Mouse (Mus musculus) limb, embryonic 13.5 days (tissue): ENCODE results near the gene Ttll8. TPM values are rescaled to one million over a fixed set of nuclear protein-coding genes. Genes with fewer than 3 reads are reported as not detected.

Source experiments
- ATAC-seq: fragments of 200-750 bp; cut with Nextera tagmentation; 2 replicates; pipeline ENCODE4 v1.8.0; 2017; ENCODE audit warnings: low read depth, moderate number of reproducible peaks, moderate TSS enrichment; ENCODE audit not compliant: low FRiP score
- H3K27ac ChIP-seq: fragments of 300-500 bp; sonication (generic); 2 replicates; pipeline ENCODE4 v1.5.1; 2015; ENCODE audit warnings: inconsistent platforms, mild to moderate bottlenecking, moderate library complexity
- H3K27me3 ChIP-seq: fragments of 300-500 bp; sonication (generic); 2 replicates; pipeline ENCODE4 v1.6.1; 2015; ENCODE audit warnings: mild to moderate bottlenecking, inconsistent platforms
- H3K36me3 ChIP-seq: fragments of 300-500 bp; sonication (generic); 2 replicates; pipeline ENCODE4 v1.6.1; 2015; ENCODE audit warnings: inconsistent platforms, mild to moderate bottlenecking, moderate library complexity
- H3K4me1 ChIP-seq: fragments of 300-500 bp; sonication (generic); 2 replicates; pipeline ENCODE4 v1.6.1; 2015; ENCODE audit warnings: inconsistent platforms
- H3K4me2 ChIP-seq: fragments of 300-500 bp; sonication (generic); replicated peaks from 2 replicates; pipeline ENCODE4 v1.6.1; 2015; ENCODE audit warnings: inconsistent platforms, mild to moderate bottlenecking, moderate library complexity
- H3K4me3 ChIP-seq: fragments of 300-500 bp; sonication (generic); 2 replicates; pipeline ENCODE4 v1.5.1; 2015; ENCODE audit warnings: moderate library complexity, mild to moderate bottlenecking, inconsistent platforms
- H3K9ac ChIP-seq: fragments of 300-500 bp; sonication (generic); 2 replicates; pipeline ENCODE4 v1.6.1; 2015; ENCODE audit warnings: mild to moderate bottlenecking, inconsistent platforms
- H3K9me3 ChIP-seq: fragments of 300-500 bp; sonication (generic); 2 replicates; pipeline ENCODE4 v1.6.1; 2016; ENCODE audit warnings: inconsistent platforms
- WGBS: fragments of 180-500 bp; shearing (Covaris S2); methylation state at CpG from one replicate; pipeline ENCODE4 v1.1.7; 2015; 5-methylcytosine and 5-hydroxymethylcytosine counted together
- polyA plus RNA-seq: library from polyadenylated mRNA; unstranded; fragments of >200 nt; fragmentation: Nextera tagmentation; extraction: Ambion mirVana; gene quantifications from 2 replicates; pipeline ENCODE4 v1.2.1, GENCODE M21; 2015

The Ttll8 gene
- polyA plus RNA-seq, 1 experiment from 2014 or later, result not detected

DNA sequence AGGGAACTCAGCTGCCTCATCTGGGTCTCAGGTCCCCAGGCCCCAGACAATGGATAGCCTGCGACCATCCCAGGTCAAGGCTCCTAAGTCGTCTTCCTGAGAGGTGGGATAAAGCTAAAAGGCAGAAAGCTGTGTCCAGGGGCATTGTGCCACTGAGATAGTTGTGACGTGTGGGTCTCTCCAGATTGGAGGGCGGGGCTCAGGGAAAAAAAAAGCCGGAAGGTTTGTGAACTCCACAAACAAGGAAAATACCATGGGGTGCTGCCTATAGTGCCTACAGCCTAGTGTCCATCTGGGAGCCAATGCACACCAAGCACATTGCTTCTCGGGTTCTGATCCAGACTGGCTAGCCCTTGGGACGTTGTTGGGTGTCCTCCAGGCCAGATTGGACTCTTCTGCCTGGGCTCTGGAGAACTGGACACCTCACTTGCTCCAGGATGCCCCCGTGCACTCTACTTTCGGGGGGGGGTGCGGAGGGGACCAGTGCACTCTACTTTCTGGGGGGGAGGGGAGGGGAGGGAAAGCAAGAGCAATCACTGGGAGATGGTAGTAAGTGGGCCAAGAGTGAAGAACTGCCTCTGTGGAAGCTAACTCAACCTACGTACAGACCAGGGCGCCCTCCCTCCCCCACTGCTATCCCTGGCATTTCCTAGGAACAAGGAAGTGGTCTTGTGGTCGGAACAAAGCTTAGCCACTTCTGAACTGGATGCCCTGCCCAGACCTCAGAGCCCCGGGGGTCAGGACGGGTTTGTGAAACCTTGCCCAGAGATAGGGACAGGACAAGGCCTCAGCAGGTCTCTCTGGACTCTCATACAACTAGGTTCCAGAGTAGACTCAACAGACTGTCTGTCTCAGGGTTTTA, 99.0 kb downstream of the Ttll8 start:
- H3K4me1 ChIP-seq, result peaks cover 32% of the 10 kb centered on the region
- no peaks in the 10 kb centered on the region for H3K27me3 ChIP-seq
- H3K4me2 ChIP-seq, result no peak overlapping the region; the same call in 1 of the 2 replicates
- 76% methylated on average over 15 of the region's 15 CpGs for WGBS
- 0 out of 2 replicates have a peak overlapping the region, but pooled peaks have one; percentile 19 for H3K9ac ChIP-seq
- H3K4me3 ChIP-seq, result no peak overlapping the region
- no peaks in the 10 kb centered on the region for H3K9me3 ChIP-seq
- peak overlapping the region; percentile 69 for H3K27ac ChIP-seq
- ATAC-seq, result no peak
- H3K36me3 ChIP-seq, result no peaks in the 10 kb centered on the region

GRCm38 (mm10) chr15:88854119-88854968, 99.9 kb downstream of the Ttll8 start:
- H3K4me1 ChIP-seq, result peaks cover 38% of the 10 kb centered on the region
- H3K27me3 ChIP-seq, result no peaks in the 10 kb centered on the region
- peak overlapping the region; percentile 69 for H3K27ac ChIP-seq
- no peak overlapping the region for H3K4me3 ChIP-seq
- ATAC-seq, result 0 out of 2 replicates have a peak, but pooled peaks have one; percentile 41
- no peak overlapping the region for H3K9ac ChIP-seq
- no peak overlapping the region; the same call in 1 of the 2 replicates for H3K4me2 ChIP-seq
- WGBS, result 54% methylated on average over 6 of the region's 6 CpGs
- H3K36me3 ChIP-seq, result no peaks in the 10 kb centered on the region
- H3K9me3 ChIP-seq, result no peaks in the 10 kb centered on the region

DNA sequence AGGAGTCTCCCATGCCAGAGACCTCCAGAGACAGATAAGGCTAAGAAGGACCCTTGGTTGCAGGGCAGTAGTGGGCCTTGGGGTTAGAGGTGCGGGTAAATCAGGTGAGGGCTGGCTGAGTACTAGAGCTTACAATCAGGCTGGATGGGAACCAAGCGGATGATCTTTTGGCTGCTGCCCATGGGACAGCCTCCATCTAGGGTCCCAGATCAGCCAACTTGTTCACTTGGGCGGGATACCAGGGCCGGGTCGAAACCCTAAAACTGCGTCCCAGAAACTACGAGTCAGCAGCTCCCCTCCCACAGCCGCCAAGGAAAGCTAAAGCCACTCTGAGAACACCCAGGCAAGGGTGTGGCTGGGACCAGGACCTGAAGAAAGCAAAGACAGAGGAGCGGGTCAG, 101.1 kb downstream of the Ttll8 start:
- Histone ChIP-seq H3K27me3 (no peaks in the 10 kb centered on the region), H3K9me3 (no peaks in the 10 kb centered on the region), H3K4me3 (no peak overlapping the region), H3K4me1 (peaks cover 38% of the 10 kb centered on the region), H3K27ac (no peak overlapping the region), H3K9ac (no peak overlapping the region), H3K4me2 (no peak overlapping the region), H3K36me3 (no peaks in the 10 kb centered on the region)
- ATAC-seq, result no peak
- 86% methylated on average over 9 of the region's 9 CpGs for WGBS

DNA sequence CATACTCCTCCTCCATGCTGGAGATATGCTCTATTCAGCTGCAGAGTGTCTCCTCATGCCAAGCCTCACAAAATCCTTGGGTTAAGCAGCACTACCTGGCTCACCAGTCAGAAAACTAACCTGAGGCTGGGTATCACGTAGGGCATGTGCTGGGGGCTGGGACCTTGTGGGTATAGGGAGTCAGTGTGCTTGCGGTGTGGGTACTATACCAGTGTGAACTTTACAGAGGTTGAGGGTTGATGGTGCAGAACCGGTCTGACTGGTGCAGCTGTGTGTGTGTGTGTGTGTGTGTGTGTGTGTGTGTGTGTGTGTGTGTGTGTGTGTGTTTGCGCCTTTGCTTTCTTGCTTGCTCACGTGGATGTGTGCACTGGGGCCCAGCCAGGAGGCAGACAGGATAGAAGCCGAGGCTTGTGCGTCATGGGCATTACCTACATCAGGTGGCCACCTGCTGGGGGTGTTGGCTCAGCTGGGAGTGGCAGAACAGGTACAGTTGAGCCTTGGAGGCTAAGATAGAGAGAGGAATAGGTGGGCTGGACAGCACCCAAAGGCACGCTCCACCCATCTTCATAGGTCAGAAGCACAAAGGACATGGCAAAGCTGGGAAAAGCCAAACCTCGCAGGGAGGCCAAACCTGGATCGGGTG, 102.6 kb downstream of the Ttll8 start:
- H3K9me3 ChIP-seq, result no peaks in the 10 kb centered on the region
- H3K27me3 ChIP-seq, result no peaks in the 10 kb centered on the region
- H3K4me1 ChIP-seq, result peaks cover 38% of the 10 kb centered on the region
- no peak for ATAC-seq
- no peak overlapping the region; the same call in 1 of the 2 replicates for H3K27ac ChIP-seq
- no peaks in the 10 kb centered on the region for H3K36me3 ChIP-seq
- no peak overlapping the region for H3K9ac ChIP-seq
- 69% methylated on average over 10 of the region's 10 CpGs for WGBS
- no peak overlapping the region for H3K4me2 ChIP-seq
- H3K4me3 ChIP-seq, result no peak overlapping the region

- H3K9ac ChIP-seq, result no peak overlapping the region
- H3K4me2 ChIP-seq, result no peak overlapping the region
- H3K4me3 ChIP-seq, result no peak overlapping the region
- no peak overlapping the region; the same call in 1 of the 2 replicates for H3K27ac ChIP-seq
- H3K36me3 ChIP-seq, result no peaks in the 10 kb centered on the region
- 50% methylated on average over 3 of the region's 3 CpGs for WGBS
- no peaks in the 10 kb centered on the region for H3K27me3 ChIP-seq
- peaks cover 38% of the 10 kb centered on the region for H3K4me1 ChIP-seq
- ATAC-seq, result no peak
- H3K9me3 ChIP-seq, result no peaks in the 10 kb centered on the region
These were observed 103.1 kb downstream of the Ttll8 start for GRCm38 (mm10) chr15:88851076-88851475.

- Histone ChIP-seq H3K27me3 (no peaks in the 10 kb centered on the region), H3K4me3 (no peak overlapping the region), H3K9ac (0 out of 2 replicates have a peak overlapping the region, but pooled peaks have one; percentile 31), H3K27ac (no peak overlapping the region; the same call in 1 of the 2 replicates), H3K9me3 (no peaks in the 10 kb centered on the region), H3K4me1 (peaks cover 31% of the 10 kb centered on the region), H3K4me2 (no peak overlapping the region), H3K36me3 (no peaks in the 10 kb centered on the region)
- WGBS, result 65% methylated on average over 10 of the region's 10 CpGs
- ATAC-seq, result no peak
These were observed 103.9 kb downstream of the Ttll8 start for GRCm38 (mm10) chr15:88850146-88850826.

GRCm38 (mm10) chr15:88849621-88850020, 104.6 kb downstream of the Ttll8 start:
- Histone ChIP-seq H3K27me3 (no peaks in the 10 kb centered on the region), H3K9me3 (no peaks in the 10 kb centered on the region), H3K4me3 (no peak overlapping the region), H3K9ac (no peak overlapping the region), H3K36me3 (no peaks in the 10 kb centered on the region), H3K27ac (no peak overlapping the region), H3K4me1 (peaks cover 24% of the 10 kb centered on the region), H3K4me2 (no peak overlapping the region)
- 86% methylated on average over 2 of the region's 2 CpGs for WGBS
- no peak for ATAC-seq

GRCm38 (mm10) chr15:88848661-88849060, 105.6 kb downstream of the Ttll8 start:
- 92% methylated on average over 1 of the region's 1 CpGs for WGBS
- H3K27me3 ChIP-seq, result no peaks in the 10 kb centered on the region
- H3K4me2 ChIP-seq, result no peak overlapping the region
- no peak overlapping the region for H3K9ac ChIP-seq
- H3K27ac ChIP-seq, result no peak overlapping the region
- ATAC-seq, result no peak
- peaks cover 23% of the 10 kb centered on the region for H3K4me1 ChIP-seq
- no peaks in the 10 kb centered on the region for H3K9me3 ChIP-seq
- H3K4me3 ChIP-seq, result no peak overlapping the region
- no peaks in the 10 kb centered on the region for H3K36me3 ChIP-seq

GRCm38 (mm10) chr15:88844966-88845365, 109.3 kb downstream of the Ttll8 start:
- WGBS, result 91% methylated on average over 7 of the region's 7 CpGs
- H3K9ac ChIP-seq, result no peak overlapping the region
- H3K4me1 ChIP-seq, result peaks cover 40% of the 10 kb centered on the region
- no peak overlapping the region for H3K4me2 ChIP-seq
- no peaks in the 10 kb centered on the region for H3K36me3 ChIP-seq
- ATAC-seq, result no peak
- no peak overlapping the region for H3K27ac ChIP-seq
- no peaks in the 10 kb centered on the region for H3K27me3 ChIP-seq
- no peaks in the 10 kb centered on the region for H3K9me3 ChIP-seq
- no peak overlapping the region for H3K4me3 ChIP-seq

GRCm38 (mm10) chr15:88843486-88844097, 110.6 kb downstream of the Ttll8 start:
- no peaks in the 10 kb centered on the region for H3K36me3 ChIP-seq
- H3K27me3 ChIP-seq, result no peaks in the 10 kb centered on the region
- 19% methylated on average over 8 of the region's 8 CpGs for WGBS
- peaks cover 51% of the 10 kb centered on the region for H3K4me1 ChIP-seq
- H3K9me3 ChIP-seq, result no peaks in the 10 kb centered on the region
- H3K9ac ChIP-seq, result no peak overlapping the region
- H3K4me2 ChIP-seq, result no peak overlapping the region
- peak overlapping the region; percentile 63 for H3K27ac ChIP-seq
- peak; percentile 66 for ATAC-seq
- no peak overlapping the region for H3K4me3 ChIP-seq

DNA sequence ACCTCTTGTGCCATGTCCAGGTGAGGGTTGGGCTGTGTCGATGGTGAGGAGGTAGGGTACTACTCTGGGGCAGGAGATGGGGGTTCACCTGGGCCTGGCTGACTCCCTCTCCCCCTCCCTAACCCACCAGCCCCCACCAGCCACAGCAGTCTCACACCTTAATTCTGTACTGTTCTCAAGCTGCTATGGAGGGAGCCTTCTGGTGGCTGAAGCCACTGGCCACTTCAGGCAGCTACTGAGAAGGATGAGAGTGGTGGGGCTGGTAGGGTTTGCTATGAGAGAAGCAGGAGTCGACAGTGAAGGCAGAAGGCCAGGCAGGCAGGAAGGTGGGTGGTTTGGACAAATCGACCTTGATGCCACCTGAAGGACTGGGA, 111.9 kb downstream of the Ttll8 start:
- 74% methylated on average over 3 of the region's 3 CpGs for WGBS
- Histone ChIP-seq H3K9me3 (no peaks in the 10 kb centered on the region), H3K36me3 (no peaks in the 10 kb centered on the region), H3K4me3 (no peak overlapping the region), H3K4me2 (no peak overlapping the region), H3K9ac (no peak overlapping the region), H3K27me3 (no peaks in the 10 kb centered on the region), H3K4me1 (peaks cover 60% of the 10 kb centered on the region), H3K27ac (peak overlapping the region; percentile 63; the same call in 1 of the 2 replicates)
- no peak for ATAC-seq
